Mouse (Mus musculus) liver, adult 2 months (tissue): Measurements from ENCODE around the gene Spg7.

Experiments
- CTCF ChIP-seq: fragments of 200-500 bp; IDR thresholded peaks from 2 replicates; pipeline ENCODE4 v1.5.1; 2011; ENCODE audit warnings: low read depth, low read length, control low read depth
- POLR2A ChIP-seq: fragments of 200-500 bp; IDR thresholded peaks from 2 replicates; pipeline ENCODE4 v1.6.1; 2011; ENCODE audit warnings: low read length, control low read depth; ENCODE audit not compliant: insufficient read depth; ENCODE audit errors: extremely low read depth

DNA sequence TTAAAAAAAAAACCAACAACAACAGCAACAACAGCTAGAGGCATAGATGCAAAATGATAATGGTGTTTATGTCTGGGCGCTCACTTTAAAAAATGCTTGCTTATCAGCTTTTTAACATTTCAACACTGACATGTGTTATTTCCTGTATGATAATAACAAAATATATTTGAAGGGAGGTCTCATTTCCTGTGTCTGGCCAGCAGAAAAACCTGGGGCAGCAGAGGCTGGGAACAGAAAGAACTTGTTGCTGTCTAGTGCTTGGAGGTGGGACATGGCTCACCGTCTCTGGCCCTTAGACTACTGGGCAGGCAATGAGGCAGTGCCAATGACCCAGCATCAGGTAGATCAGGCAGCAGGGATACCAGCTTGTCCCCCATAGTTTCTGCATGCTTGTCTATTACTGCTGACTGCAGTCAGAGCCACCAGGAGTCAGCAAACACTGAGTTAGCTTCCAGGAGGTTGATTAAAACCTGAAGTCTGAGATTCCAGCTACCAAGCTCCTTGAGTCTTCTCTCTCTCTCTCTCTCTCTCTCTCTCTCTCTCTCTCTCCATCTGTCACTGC is 51.2 kb downstream of the Spg7 start:
- no peak for TF ChIP-seq CTCF
- no peak for TF ChIP-seq POLR2A
